Mouse (Mus musculus) gastrocnemius, postnatal 10 days (tissue): Measurements from ENCODE around the gene Mkrn3. TPM values are rescaled to one million over a fixed set of nuclear protein-coding genes. Genes with fewer than 3 reads are reported as not detected.

ENCODE experiments used
- DNase-seq: peaks from one replicate; pipeline ENCODE4 v3.0.0; 2021; ENCODE audit warnings: mixed read lengths
- long read RNA-seq, 2 experiments: library from polyadenylated mRNA; stranded (forward); transcript quantifications; one replicate each; pipeline ENCODE4 v2.0.0; 2021
- total RNA-seq, 2 experiments: library from RNA; stranded (reverse); gene quantifications; 2 replicates each; pipeline ENCODE4 v1.2.3; 2021

Gene Mkrn3
- 1 to 10 TPM in 1 of 2 experiments, under 1 TPM in 1; 0.80 to 1.0 TPM for total RNA-seq
- long read RNA-seq, experiment 1, partial matches to known transcripts: 0 of 1 reads
- long read RNA-seq, experiment 1, other reads (novel, unspliced or antisense): 0 of 1 reads
- long read RNA-seq, experiment 2, transcript Mkrn3-201 (1 exons, 2,547 nt): major isoform, 5 of 5 reads
- long read RNA-seq, experiment 2, partial matches to known transcripts: 0 of 5 reads
- long read RNA-seq, experiment 2, other reads (novel, unspliced or antisense): 0 of 5 reads

DNA sequence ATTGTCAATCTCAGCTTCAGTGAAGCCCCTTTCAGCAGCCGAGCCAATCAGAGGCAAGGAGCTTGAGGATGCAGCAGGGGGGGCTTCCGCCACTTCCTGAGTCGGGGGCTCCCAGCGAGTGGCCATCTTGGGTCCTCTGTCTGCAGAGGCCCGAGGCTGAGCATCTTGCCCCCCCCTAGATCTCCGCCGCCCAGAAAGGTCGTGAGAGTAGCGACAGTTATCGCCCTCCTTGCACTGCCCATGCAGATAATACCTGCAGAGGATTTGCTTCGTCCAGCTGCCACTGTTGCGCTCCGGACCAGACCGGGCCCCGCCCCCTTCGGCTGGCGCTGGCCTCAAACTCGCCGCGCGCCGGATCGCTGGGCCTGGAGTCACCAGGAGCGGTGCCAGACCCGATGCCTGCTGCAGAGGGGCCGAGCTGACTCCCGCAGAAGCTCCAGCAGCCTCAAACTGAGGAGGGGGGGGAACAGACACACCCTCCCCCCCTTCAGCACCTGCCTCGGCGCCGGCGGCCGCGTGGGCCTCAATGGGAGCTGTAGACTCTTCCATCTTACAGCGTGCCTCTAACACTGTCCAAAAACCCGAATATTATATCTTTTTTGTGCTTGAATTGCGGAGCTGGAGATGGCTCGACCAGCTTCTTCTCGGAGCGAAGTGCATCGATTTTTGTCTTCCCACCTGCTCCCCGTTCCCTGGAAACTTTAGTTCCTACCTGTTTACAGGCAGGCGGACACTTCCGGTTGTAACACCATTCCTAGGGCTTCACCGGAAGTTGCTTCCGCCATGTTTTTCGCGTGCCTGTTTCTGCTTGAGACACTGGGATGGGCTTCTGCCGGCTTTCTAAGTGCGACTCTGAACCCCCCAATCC lies at the start of gene Mkrn3:
Gene Mkrn3, minus strand, starts transcription at position 647 of the 868 bp plus-strand sequence.
- DNase-seq: peak; percentile 80

DNA sequence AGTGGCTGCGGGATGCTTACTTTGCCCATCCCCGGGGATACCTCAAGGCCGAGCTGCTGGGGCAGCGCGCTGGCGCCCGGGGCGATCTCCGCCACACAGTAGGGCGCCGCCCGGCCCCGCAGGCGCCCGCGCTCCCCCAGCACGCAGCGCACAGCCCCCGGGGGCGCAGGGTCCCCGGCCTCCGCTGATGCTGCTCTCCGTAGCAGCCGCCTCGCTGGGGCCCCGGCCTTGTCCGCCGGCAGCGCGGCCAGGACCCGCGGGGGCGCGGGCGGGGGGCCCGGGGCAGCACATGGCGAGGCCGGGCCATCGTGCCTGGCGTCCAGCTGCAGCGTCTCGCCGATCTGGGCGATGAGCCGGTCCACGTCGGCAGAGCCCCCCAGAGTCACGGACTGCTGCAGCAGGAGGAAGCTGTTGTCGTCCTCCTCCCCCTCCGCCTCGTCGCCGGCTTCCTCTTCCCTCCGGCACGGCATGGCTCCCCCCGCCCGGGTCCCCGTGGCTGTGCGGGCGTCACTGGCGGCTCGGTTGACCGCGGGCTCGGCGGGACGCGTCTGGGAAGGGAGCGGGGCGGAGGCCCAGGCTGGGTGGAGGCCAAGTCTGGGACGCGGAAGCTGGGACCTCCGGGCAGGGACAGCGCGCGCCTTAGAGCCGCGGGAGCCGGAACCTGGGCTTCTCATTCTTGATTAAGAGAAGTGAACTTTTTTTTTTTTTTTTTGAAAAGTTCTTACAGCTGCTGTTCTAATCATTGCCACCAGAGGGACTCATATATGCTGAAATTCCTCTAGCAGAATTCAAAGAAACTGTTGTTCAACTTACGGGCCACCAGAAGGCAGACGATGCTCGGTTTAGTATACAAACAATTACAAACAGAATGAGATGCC lies 44.2 kb upstream of the Mkrn3 start, which contains the start of gene Peg12:
Gene Peg12, minus strand, starts transcription at position 633 of the 878 bp plus-strand sequence.
- peak; percentile 68 for DNase-seq

- peak; percentile 34 for DNase-seq
These were observed 43.3 kb upstream of the Mkrn3 start for GRCm38 (mm10) chr7:62463007-62463877.

- peak; percentile 8 for DNase-seq
These were observed 42.5 kb upstream of the Mkrn3 start for GRCm38 (mm10) chr7:62462229-62463006.

DNA sequence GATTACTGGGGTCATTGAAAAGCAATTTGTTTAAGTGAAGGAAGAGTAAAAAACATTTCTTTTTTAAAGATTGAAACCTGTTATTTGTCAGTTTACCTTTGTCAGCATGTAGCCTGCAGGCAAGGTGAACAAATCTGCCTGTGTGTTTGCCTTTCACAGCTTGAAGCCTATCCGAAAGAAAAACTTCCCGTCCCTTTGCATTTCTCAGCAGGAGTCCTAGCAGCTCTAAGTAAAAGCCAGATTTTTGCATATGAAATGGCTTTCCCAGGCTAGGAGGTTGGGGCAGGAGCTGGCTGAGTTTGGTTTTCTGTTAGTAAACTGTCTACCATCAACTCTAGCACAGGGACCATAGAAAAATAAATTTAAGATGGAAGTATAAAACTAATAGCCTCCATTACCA lies 32.4 kb upstream of the Mkrn3 start:
- DNase-seq: no peak

DNA sequence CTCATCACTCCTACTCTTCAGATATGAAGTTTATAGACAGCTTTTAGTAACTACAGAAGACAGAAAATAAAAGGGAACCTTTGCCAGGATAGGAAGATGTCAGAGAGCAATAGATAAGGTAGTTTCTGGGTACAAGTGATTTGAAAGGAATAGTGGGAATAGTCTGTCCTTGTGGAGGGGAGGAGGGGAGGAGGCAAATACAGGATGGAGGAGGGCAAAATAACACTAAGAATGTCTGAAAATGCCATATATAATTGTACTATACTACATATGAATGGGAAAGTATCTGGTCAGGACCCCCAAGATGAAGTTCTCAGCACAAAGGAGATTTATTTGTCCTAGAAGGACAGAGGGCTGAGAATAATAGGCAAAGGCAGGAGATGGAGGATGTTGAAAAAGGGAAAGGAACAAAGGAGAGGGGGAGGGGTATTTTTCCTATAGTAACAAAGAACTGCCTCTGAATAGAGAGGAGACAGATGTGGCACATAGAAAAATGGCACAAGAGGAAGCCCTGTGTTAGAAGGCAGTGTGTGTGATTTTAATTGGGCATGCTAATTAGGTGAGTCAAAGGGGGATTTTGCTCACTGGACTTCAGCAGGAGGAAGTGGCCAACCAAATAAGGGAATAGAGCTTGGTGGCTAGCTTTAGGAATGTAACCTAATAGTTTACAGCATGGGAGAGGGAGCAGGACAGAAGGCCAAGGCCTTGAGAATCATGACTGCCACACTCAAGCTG lies 25.7 kb upstream of the Mkrn3 start:
- no peak for DNase-seq

GRCm38 (mm10) chr7:62436394-62436793 lies 16.5 kb upstream of the Mkrn3 start:
- no peak for DNase-seq

- DNase-seq: no peak
These were observed 13.3 kb upstream of the Mkrn3 start for GRCm38 (mm10) chr7:62433243-62433642.

- DNase-seq: peak; percentile 19
These were observed 8.4 kb upstream of the Mkrn3 start for GRCm38 (mm10) chr7:62428337-62428736.

- no peak for DNase-seq
These were observed 3.3 kb upstream of the Mkrn3 start for GRCm38 (mm10) chr7:62423210-62423609.

DNA sequence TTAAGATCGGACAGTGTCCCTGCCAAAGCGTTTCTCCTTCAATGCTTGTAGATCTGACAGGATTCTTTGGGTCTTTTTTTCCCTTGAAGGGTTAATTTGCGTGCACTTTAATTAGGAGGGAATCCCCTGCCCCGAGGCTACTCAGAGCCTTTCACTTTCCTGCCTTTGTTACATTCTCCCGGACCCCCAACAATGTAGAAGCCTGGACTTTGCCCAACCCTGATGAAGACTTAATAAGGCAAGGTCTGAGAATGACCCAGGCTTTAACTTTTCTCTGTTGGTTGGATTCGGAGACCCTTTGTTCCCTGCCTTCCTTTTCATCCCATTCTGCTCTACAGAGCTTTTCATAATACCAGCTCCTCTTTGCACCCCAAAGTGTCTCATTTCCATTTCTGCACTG lies 627 bp upstream of the Mkrn3 start:
- DNase-seq: no peak

- DNase-seq: no peak
These were observed 840 bp downstream of the Mkrn3 start for GRCm38 (mm10) chr7:62419105-62419492.

DNA sequence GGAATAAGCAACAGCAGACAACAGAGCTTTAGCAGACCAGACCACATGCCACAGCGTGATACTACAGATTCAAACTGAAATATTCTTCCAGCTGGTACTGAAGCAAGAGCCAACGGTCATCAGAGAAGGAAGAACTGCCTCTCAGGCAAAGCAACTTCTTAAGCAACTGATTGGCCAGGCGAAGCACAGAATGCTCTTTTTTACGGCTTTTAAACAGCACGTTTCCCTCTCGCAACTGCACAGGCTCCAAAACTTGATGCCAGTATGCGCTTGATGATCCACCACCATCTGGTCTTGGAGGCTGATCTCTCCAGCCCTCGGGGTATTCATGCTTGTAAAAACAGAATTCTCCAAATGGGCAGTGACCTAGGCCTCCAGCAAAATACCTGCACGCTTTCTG lies 1.6 kb downstream of the Mkrn3 start:
- DNase-seq: no peak

GRCm38 (mm10) chr7:62416173-62416572 lies 3.8 kb downstream of the Mkrn3 start:
- no peak for DNase-seq

DNA sequence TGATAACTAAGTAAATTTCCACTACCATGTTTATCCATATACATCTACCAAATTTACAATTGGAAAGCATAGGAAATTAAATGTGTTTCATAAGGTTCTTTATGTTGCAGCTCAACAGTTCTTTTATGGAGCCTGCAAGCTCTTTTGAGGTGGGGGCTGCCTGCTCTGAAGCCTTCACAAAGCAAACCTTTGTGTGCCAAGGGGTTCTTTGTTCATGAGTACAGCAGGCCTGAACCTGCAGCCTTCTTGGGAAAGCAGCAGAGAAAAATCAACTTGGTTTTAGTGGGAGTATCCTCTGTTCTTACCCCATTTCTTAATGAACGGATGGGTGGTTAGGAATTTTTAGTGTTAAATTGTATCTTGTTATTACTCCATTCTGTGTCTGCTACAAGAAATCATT lies 4.7 kb downstream of the Mkrn3 start:
- DNase-seq: no peak

GRCm38 (mm10) chr7:62407803-62408202 lies 12.1 kb downstream of the Mkrn3 start:
- no peak for DNase-seq

DNA sequence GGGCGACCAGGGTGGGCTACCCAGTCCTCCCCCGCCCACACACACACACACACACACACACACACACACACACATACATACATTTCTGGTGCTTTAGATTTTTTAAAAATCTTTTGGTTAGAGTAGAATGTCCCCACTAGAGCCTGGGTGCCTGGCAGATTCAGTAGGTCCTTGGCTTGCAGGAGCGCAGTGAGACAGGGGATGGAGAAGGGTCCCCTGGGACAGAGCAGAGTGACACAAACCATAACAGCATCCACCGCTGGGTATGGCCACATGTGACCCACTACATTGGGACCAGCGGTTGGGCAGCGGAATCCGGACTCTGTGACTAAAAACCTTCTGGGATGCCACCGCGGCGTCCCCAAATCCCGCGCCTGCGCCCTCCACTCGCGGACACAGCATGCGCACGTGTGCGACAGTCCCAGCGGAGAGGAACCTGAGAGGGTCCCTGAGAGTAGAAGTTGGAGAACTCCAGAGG lies 13.3 kb downstream of the Mkrn3 start:
- no peak for DNase-seq

- DNase-seq: no peak
These were observed 27.7 kb downstream of the Mkrn3 start for GRCm38 (mm10) chr7:62392202-62392601.

GRCm38 (mm10) chr7:62388291-62388690 lies 31.6 kb downstream of the Mkrn3 start:
- DNase-seq: no peak

DNA sequence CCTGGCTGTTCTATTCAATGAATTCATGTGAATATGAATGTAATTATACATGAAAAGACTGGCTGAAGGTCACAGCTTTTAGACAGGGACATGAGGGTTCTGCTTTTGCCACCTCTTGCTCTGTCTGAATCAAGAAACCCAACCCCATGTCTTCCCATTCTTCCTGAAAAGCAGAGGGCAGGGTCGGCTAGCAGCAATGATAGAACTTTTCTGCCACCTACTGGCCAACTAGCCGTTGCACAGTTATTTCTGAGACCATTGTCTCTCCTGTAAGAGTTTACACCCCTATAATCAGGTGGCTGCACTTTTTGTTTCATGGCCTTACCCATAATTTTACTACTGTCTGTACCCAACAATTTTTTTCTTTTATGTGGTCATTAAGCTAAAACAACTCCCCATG lies 37.5 kb downstream of the Mkrn3 start:
- peak; percentile 23 for DNase-seq
